Mouse (Mus musculus) midbrain, embryonic 13.5 days (tissue): ENCODE results near the gene Slc25a3. TPM values are rescaled to one million over a fixed set of nuclear protein-coding genes. Genes with fewer than 3 reads are reported as not detected.

Experiments used
- ATAC-seq: fragments of 200-750 bp; cut with Nextera tagmentation; 2 replicates; pipeline ENCODE4 v1.8.0; 2017; ENCODE audit warnings: mild to moderate bottlenecking, moderate TSS enrichment, moderate library complexity
- H3K27ac ChIP-seq: fragments of 300-500 bp; sonication (generic); 2 replicates; pipeline ENCODE4 v1.5.1; 2015; ENCODE audit warnings: inconsistent platforms, mild to moderate bottlenecking, moderate library complexity
- H3K27me3 ChIP-seq: fragments of 300-500 bp; sonication (generic); 2 replicates; pipeline ENCODE4 v1.6.1; 2015; ENCODE audit warnings: mild to moderate bottlenecking, inconsistent platforms
- H3K36me3 ChIP-seq: fragments of 300-500 bp; sonication (generic); 2 replicates; pipeline ENCODE4 v1.6.1; 2015; ENCODE audit warnings: mild to moderate bottlenecking, inconsistent platforms
- H3K4me1 ChIP-seq: fragments of 300-500 bp; sonication (generic); replicated peaks from 2 replicates; pipeline ENCODE4 v1.6.1; 2015; ENCODE audit warnings: inconsistent platforms
- H3K4me2 ChIP-seq: fragments of 300-500 bp; sonication (generic); replicated peaks from 2 replicates; pipeline ENCODE4 v1.6.1; 2015; ENCODE audit warnings: moderate library complexity, mild to moderate bottlenecking, inconsistent platforms
- H3K4me3 ChIP-seq: fragments of 300-500 bp; sonication (generic); replicated peaks from 2 replicates; pipeline ENCODE4 v1.5.1; 2015; ENCODE audit warnings: mild to moderate bottlenecking, inconsistent platforms
- H3K9ac ChIP-seq: fragments of 300-500 bp; sonication (generic); replicated peaks from 2 replicates; pipeline ENCODE4 v1.6.1; 2015; ENCODE audit warnings: mild to moderate bottlenecking, inconsistent platforms
- H3K9me3 ChIP-seq: fragments of 300-500 bp; sonication (generic); 2 replicates; pipeline ENCODE4 v1.6.1; 2016; ENCODE audit warnings: mild to moderate bottlenecking, inconsistent platforms
- WGBS: fragments of 180-500 bp; shearing (Covaris S2); methylation state at CpG from one replicate; pipeline ENCODE4 v1.1.7; 2015; 5-methylcytosine and 5-hydroxymethylcytosine counted together
- polyA plus RNA-seq: library from polyadenylated mRNA; unstranded; fragments of >200 nt; fragmentation: Nextera tagmentation; extraction: Ambion mirVana; gene quantifications from 2 replicates; pipeline ENCODE4 v1.2.1, GENCODE M21; 2015

Slc25a3 gene
- polyA plus RNA-seq: 469 and 478 TPM in 2 replicates

DNA sequence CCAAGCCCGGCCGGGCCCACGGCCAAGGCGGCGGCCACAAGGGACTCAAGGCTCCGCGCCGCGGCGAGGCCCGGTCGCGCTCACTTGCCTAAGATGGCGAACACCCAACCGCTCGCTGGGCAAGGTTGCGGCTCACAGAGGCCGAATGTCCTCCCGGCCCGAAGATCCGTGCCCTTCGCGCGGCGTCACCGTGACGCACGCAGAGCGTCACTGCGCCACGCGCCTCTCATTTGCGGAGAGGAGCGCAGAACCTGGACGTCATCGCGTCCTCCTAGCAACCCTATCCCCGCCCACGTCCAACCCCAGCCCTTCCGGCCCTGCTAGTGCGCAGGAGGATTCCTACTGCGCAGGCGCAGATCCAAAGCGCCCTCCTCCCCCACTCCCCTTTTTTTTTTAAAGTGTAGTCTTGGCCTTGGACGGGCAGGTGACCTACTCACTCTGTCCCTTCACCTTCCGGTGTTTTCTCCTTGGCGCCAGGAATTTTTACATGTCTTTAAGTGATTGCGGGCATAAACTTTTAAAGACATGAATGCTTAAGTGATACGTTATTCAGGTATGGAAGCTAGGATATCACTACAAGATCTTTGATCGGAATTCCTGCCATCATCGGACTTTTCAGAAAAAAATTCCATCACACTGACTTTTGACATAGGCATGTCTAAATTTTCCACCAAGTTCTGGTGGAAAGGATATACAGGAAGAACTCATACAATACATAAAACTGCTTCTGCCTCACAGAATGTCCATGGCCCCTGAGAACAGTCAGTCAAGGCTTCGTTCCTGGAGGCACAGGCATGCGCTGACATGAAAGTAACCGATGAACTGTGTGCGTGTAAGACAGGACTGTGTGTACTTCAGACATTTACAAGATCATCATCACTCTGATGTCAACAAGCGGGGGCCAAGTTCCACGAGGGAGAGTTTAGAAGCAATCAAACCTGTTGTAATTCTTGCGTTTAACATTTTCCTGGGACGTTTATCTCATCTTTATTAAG is at the start of gene Slc25a3:
Slc25a3 (minus strand) TSS at position 232 of the 995 bp plus-strand sequence.
- no peaks in the 10 kb centered on the region for H3K9me3 ChIP-seq
- peaks cover 23% of the 10 kb centered on the region for H3K4me1 ChIP-seq
- H3K27ac ChIP-seq: peak within 1 kb of the TSS; percentile 94
- peak within 1 kb of the TSS; percentile 98 for H3K4me3 ChIP-seq
- no peaks in the 10 kb centered on the region for H3K27me3 ChIP-seq
- peak within 1 kb of the TSS; percentile 98 for H3K9ac ChIP-seq
- peak; percentile 100 for ATAC-seq
- peak within 1 kb of the TSS; percentile 98 for H3K4me2 ChIP-seq
- H3K36me3 ChIP-seq: peaks cover 25% of the 10 kb centered on the region
- WGBS: 14% methylated on average over 57 of the region's 59 CpGs

DNA sequence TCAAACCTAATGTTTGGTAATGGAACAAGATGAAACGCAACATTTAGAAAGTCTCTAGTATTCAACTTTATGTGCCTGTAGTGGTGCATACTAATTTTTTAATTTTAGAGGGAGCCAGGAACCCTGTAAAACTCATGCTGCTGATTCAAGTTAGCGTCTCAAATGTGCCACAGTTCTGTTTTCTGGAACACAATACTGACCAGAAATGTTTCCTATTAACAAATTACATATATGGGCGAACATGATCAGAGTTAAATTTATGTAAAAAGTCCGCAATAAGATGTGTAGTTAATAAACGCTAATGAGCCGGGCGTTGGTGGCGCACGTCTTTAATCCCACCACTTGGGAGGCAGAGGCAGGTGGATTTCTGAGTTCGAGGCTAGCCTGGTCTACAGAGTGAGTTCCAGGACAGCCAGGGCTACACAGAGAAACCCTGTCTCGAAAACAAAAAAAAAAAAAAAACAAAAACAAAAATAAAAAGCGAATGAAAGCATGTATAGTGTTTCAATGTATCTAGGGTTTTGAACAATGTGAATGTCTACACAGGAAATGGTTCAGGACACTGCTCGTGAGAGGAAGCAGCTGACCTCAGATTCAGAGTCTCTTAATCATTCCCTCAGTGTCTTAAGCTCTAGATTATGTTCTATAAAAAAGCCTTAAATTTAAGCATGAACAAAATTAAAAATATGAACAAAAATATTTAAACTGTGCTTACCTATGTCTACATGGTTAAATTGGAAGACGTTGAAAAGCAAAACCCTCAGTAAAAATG is 48.7 kb upstream of the Slc25a3 start:
- 85% methylated on average over 14 of the region's 14 CpGs for WGBS
- Histone ChIP-seq H3K4me2 (peak overlapping the region; percentile 73), H3K4me1 (peaks cover 28% of the 10 kb centered on the region), H3K4me3 (peak overlapping the region; percentile 97), H3K27ac (peak overlapping the region; percentile 100), H3K9me3 (no peaks in the 10 kb centered on the region), H3K27me3 (no peaks in the 10 kb centered on the region), H3K36me3 (no peaks in the 10 kb centered on the region), H3K9ac (peak overlapping the region; percentile 97)
- ATAC-seq: no peak

DNA sequence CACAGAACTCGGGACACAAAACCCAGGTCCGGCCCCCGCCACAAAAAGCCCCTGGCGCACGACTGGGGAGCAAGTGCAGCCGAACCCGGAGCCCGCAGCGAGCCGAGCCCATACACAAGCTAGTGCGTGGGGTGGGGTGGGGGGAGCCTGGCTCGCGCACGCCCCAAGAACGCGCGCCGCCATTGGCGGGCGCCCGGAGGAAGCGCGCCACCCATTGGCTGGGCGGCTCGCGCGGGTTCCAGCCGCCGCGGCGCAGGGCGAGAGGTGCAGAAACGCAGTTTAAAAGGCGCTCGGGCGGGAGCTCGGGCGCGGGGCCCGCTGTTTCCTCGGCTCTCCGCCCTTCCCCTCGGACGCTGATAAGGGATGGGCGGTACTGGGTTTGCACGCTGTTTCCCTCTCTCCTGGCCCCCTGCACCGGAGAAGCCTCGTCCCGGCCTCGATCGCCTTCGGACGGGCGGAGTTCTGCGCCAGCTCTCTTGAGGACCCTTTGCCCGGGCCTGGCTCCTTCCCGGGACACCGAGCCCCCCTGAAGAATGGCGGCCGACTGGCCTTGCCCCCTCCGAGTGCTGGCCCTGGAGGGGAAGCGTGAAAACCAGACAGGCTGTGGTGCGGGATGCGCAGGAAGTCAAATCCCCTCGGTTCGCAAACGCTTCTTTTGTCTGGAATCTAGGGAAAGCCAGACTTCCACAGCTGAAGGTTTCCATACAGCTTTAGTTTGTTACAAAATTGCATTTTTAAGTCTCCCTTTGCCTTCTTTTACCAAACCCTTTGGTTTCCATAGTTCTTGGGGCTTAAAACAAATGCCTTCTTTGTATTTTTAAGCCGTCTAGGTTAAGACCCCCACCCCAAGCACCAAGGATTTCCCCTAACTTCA is 47.8 kb upstream of the Slc25a3 start:
- peak overlapping the region; percentile 97 for H3K9ac ChIP-seq
- H3K27me3 ChIP-seq: no peaks in the 10 kb centered on the region
- H3K4me3 ChIP-seq: peak overlapping the region; percentile 97
- under 1% methylated on average over 65 of the region's 68 CpGs for WGBS
- no peaks in the 10 kb centered on the region for H3K36me3 ChIP-seq
- peak; percentile 97 for ATAC-seq
- peak overlapping the region; percentile 100 for H3K27ac ChIP-seq
- H3K4me2 ChIP-seq: peak overlapping the region; percentile 73
- H3K9me3 ChIP-seq: no peaks in the 10 kb centered on the region
- H3K4me1 ChIP-seq: peaks cover 35% of the 10 kb centered on the region

DNA sequence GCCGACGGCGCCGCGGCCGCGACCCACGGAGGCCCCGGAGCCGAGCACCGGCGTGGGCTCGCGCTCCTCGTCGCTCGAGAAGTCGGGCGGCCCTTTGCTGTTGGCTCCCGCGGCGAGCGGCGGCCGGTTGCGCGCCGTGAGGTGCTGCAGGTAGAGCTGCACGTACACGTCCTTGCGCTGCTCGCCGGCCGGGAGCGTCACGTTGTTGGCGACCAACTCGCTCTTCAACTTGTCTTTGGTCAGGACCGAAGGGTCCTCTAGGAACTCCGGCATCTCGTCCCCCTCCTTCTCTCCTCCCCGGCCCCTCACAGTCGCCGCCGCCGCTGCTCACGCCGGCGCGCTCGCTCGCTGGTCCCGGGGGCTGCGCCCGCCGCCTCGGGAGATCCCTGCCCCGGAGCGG is 47.2 kb upstream of the Slc25a3 start:
- Histone ChIP-seq H3K4me1 (peaks cover 37% of the 10 kb centered on the region), H3K27me3 (no peaks in the 10 kb centered on the region), H3K9me3 (no peaks in the 10 kb centered on the region), H3K4me3 (peak overlapping the region; percentile 97), H3K4me2 (peak overlapping the region; percentile 72), H3K36me3 (no peaks in the 10 kb centered on the region), H3K27ac (peak overlapping the region; percentile 100), H3K9ac (peak overlapping the region; percentile 97)
- WGBS: under 1% methylated on average over 59 of the region's 59 CpGs
- ATAC-seq: peak; percentile 80

DNA sequence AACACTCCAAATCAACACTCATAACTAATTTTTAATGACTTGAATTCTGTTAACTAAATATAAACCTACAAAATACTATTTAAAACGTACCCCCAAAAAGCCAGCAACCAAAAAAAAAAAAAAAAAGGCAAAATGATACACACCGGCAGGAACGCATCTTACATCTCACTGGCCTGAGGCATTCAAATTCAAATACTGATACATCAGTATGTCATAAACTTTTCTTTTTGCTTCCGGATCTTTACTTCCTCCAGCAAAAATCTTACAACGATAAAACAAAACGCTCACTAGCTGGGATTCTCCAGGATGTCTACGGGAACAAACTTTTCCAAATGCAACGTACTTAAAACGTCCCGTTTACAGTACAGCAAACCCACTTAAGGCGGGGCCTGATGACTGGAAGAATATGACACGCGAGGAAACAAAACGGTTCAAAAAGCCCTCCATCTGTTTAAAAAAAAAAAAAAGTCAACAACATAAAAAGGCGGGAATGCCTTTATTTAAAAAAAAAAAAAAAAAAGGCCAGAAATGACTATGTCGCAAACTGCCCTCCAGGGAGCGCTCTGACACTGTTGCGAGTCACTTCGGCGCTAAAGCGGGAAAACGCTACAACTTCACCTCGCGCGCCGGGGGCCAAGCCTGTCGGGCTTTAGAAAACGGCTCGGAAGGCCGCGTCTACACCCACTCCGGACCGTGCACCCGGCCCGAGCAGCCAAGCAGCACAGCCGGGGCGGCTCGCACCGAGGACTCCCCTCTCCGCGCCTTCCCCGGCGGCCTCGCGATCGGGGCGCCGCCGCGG is 46.5 kb upstream of the Slc25a3 start:
- peak overlapping the region; percentile 72 for H3K4me2 ChIP-seq
- under 1% methylated on average over 49 of the region's 50 CpGs for WGBS

DNA sequence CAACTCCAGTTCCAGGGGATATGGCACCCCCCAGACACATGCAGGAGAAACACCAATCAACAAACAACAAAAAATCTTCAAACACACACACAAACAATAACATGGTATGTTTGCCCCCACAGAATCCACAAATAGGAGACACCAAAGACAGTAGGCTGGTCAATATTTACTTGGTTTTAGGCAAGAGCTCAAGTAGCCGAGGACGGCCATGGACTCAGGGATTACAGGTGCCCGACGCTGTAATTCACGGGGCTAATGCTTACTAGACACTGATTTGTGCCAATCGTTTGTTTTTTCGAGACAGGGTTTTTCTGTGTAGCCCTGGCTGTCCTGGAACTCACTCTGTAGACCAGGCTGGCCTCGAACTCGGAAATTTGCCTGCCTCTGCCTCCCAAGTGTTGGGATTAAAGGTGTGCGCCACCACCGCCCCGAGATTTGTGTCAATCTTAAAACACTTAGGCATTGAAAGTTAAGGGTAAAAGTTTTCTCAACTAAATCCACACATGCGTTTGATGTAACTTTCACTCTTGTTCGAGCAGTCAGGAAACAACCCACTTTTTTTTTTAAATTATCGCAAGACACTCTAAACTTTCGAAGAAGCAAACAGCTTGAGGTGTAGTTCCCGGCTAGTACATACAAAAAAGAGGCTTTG is 45.7 kb upstream of the Slc25a3 start:
- no peaks in the 10 kb centered on the region for H3K9me3 ChIP-seq
- peak overlapping the region; percentile 97 for H3K4me3 ChIP-seq
- peak overlapping the region; percentile 72 for H3K4me2 ChIP-seq
- WGBS: 36% methylated on average over 17 of the region's 17 CpGs
- no peak overlapping the region for H3K27ac ChIP-seq
- H3K27me3 ChIP-seq: no peaks in the 10 kb centered on the region
- H3K36me3 ChIP-seq: peaks cover under 1% of the 10 kb centered on the region; the same call in 1 of the 2 replicates
- ATAC-seq: no peak
- peak overlapping the region; percentile 97 for H3K9ac ChIP-seq
- H3K4me1 ChIP-seq: peaks cover 37% of the 10 kb centered on the region

More for the DNA sequence above, 46.5 kb upstream of the Slc25a3 start:
- Histone ChIP-seq H3K27me3 (no peaks in the 10 kb centered on the region), H3K9me3 (no peaks in the 10 kb centered on the region), H3K4me3 (peak overlapping the region; percentile 97), H3K36me3 (no peaks in the 10 kb centered on the region), H3K4me1 (peaks cover 37% of the 10 kb centered on the region), H3K27ac (peak overlapping the region; percentile 100), H3K9ac (peak overlapping the region; percentile 97)
- peak; percentile 55 for ATAC-seq

DNA sequence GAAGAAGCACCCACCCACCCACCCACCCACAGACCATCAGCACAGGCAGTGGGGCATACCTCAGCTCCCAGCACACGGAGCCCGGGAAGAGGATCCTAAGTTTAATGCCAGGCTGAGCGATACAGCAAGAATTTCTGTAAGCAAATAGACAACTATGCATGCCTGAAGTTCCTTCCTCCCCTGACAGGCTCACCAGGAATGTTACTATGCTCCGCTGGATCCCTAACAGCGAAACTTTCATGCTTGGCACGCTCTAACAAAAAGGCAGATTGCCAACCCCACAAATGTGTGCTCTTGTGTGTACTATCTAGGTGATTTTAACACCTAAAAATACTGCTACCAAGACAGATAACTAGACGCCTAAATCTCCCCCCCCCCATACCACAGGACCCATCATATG is 43.5 kb upstream of the Slc25a3 start:
- ATAC-seq: no peak
- WGBS: 58% methylated on average over 7 of the region's 7 CpGs
- Histone ChIP-seq H3K9me3 (no peaks in the 10 kb centered on the region), H3K27me3 (no peaks in the 10 kb centered on the region), H3K36me3 (peaks cover 18% of the 10 kb centered on the region), H3K27ac (no peak overlapping the region), H3K4me2 (peak overlapping the region; percentile 19), H3K4me1 (peaks cover 36% of the 10 kb centered on the region), H3K4me3 (peak overlapping the region; percentile 97; the same call in 1 of the 2 replicates), H3K9ac (no peak overlapping the region)

DNA sequence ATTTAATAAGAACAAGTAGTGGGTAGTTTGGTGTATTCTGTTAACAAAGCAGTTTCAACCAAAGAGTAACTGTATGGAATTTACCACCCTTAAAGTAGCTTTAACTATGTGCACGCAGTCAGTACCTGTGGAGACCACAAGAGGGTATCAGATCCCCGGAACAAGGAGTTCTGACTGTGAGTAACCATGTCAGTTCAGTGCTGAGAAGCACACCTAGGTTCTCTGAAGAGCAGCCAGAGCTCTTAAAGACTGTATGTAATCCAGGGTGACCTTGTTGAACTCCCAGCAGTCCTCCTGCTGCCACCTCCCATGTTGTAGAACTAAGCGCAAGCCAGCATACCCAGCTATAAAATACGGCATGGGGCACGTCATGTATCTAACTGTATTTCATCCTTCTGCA is 43.0 kb upstream of the Slc25a3 start:
- Histone ChIP-seq H3K36me3 (peaks cover 23% of the 10 kb centered on the region), H3K27ac (no peak overlapping the region), H3K4me3 (no peak overlapping the region), H3K27me3 (no peaks in the 10 kb centered on the region), H3K9ac (no peak overlapping the region), H3K4me1 (peaks cover 33% of the 10 kb centered on the region), H3K4me2 (peak overlapping the region; percentile 19; the same call in 1 of the 2 replicates), H3K9me3 (no peaks in the 10 kb centered on the region)
- WGBS: 57% methylated on average over 5 of the region's 5 CpGs
- ATAC-seq: no peak

DNA sequence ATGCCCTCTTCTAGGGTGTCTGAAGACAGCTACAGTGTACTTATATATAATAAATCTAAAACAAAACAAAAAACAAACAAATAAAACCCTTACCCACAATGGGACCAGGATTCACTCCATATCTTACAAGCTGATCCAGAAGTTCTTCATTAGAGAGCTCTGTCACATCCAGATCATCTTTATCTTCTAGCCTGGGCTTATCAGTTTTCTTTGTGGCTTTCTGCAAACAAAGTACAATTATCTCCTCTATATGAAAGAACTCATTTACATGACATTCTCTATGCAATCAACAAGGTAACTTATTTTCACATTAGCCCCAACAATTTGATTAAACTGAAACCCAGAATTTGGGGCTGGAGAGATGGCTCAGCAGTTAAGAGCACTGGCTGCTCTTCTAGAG is 42.0 kb upstream of the Slc25a3 start:
- ATAC-seq: no peak
- Histone ChIP-seq H3K9me3 (no peaks in the 10 kb centered on the region), H3K4me2 (no peak overlapping the region), H3K9ac (no peak overlapping the region), H3K36me3 (peaks cover 33% of the 10 kb centered on the region), H3K4me3 (no peak overlapping the region), H3K27me3 (no peaks in the 10 kb centered on the region), H3K4me1 (peaks cover 33% of the 10 kb centered on the region), H3K27ac (no peak overlapping the region)

DNA sequence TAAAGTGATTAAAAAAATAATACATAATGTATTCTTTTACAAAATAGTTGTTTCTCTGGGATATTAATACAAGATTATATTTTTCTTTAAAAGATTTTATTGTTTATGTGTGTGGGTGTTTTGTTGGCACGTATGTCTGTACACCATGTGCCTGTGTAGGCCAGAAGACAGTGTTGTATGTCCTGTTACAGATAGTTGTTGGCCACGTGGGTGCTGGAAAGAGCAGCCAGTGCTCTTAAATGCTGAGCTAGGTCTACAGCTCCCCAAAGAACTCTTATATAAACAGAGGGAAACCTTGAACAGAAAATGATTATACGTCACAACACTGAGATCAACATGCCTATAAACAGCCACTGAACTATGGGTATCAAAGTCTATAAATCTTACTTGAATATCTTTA is 40.6 kb upstream of the Slc25a3 start:
- H3K27ac ChIP-seq: no peak overlapping the region
- 85% methylated on average over 3 of the region's 3 CpGs for WGBS
- H3K4me1 ChIP-seq: peaks cover 29% of the 10 kb centered on the region
- no peak for ATAC-seq
- H3K4me2 ChIP-seq: no peak overlapping the region
- peaks cover 41% of the 10 kb centered on the region for H3K36me3 ChIP-seq
- no peak overlapping the region for H3K9ac ChIP-seq
- H3K4me3 ChIP-seq: no peak overlapping the region
- H3K27me3 ChIP-seq: no peaks in the 10 kb centered on the region
- no peaks in the 10 kb centered on the region for H3K9me3 ChIP-seq
